Mouse (Mus musculus) brain, embryonic 14.5 days (tissue): ENCODE results near the gene Mapt.
"Not testable (repeated sequence)": the region's sequence is repeated elsewhere in the genome, so short reads cannot be mapped to it uniquely, and the experiment has no call there.

Experiments
- CTCF ChIP-seq: fragments of 200-500 bp; IDR thresholded peaks from 2 replicates; pipeline ENCODE4 v1.5.1; 2012; ENCODE audit warnings: inconsistent platforms, mild to moderate bottlenecking, moderate library complexity, borderline replicate concordance; ENCODE audit not compliant: insufficient read depth, insufficient read length; ENCODE audit errors: extremely low read depth
- POLR2A ChIP-seq: fragments of 200-500 bp; IDR thresholded peaks from 2 replicates; pipeline ENCODE4 v1.6.1; 2012; ENCODE audit warnings: mild to moderate bottlenecking, inconsistent platforms, borderline replicate concordance; ENCODE audit not compliant: poor library complexity, insufficient read depth, insufficient read length, severe bottlenecking; ENCODE audit errors: extremely low read depth

- TF ChIP-seq CTCF, POLR2A: not testable (repeated sequence)
These were observed 17.1 kb upstream of the Mapt start for GRCm38 (mm10) chr11:104214128-104214527.
